Mouse (Mus musculus): ENCODE measurements around the gene Slc30a2.
"Not testable (repeated sequence)": the region's sequence is repeated elsewhere in the genome, so short reads cannot be mapped to it uniquely, and the experiment has no call there.

The Slc30a2 gene

DNA sequence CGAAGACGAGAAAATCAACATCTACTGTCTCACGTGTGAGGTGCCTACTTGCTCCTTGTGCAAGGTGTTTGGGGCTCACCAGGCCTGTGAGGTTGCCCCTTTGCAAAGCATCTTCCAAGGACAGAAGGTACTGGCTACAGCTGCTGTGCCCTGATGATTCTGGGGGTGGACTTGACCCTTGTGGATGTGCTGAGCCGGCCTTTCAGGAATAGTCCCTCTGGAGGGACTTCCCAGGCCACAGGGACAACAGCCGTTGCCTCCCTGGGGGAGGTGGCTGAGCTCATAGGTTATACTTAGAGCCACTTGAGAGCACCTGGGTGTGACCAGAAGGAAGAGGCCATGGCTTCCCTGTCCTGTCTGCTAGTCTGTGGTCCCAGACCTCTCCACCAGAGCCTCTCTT is 23.3 kb upstream of the Slc30a2 start:
- no peak for DNase-seq (ENCODE audit: low spot score in 2 of 2)

DNA sequence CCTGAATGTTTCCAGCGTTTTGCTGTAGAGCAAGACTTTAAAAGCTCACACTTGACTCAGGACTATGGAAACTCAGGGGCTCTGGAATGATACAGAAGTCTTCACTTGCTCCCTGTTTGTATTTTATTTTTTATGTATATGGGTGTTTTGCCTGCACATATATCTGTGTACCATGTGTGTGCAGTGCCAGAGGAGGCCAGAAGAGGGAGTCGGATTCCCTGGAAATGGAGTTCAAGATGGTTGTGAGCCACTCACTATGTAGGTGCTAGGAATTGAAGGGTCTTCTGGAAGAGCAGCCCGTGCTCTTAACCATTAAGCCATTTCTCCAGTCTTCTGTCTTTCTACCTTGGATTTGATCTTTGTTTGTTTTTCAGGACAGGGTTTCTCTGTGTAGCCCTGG is 21.5 kb upstream of the Slc30a2 start:
- no peak for DNase-seq (ENCODE audit: low spot score in 2 of 2)

DNA sequence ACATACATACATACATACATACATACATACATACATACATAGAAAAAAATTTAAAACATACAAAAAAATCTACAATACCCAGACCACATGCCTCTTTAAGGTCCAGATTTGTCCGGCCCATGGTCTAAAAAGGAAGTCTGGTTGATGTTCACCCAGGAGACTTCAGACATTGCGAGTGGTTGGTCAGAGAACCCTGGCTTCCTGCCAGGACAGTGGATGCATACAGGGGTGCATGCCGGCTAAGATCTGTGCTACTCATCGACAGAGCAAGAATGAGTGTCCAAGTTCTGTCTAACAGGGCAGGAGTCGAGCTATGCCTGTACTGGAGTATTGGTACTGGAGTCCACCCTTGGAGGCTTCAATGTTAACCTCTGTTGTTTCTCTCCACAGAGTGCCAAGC is 18.3 kb upstream of the Slc30a2 start:
- DNase-seq (ENCODE audit: low spot score in 2 of 2), result no peak

DNA sequence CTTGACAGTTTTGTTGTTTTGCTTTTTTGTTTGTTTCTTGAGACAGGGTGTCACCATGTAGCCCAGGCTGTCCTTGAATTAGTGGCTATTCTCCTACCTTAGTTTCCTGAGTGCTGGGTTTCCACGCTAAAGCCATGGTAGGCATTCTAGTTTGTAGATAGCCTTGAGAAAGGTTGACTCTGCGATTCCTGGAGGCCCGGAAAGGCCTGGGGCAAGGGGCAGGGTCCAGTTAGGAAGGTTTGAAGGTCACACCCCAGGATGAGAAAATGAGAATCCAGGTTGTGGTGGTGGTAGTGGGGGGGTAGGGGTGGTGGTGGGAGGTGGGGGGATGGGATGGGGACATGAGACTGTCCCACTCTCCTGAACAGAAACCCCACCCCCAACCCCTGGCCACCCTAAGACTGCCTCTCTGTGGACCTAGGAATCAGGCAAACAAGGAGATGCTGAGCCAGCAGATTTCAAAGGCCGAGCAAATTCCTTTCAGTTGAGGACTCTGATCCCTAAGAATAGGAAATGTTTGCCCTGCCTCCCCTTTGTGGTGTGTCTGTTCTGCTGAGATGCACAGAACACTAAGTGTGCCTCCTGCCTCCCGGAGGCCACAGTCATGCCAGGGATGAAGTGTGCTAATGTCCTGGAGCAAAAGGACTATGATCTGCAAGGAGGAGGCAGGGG is 16.0 kb upstream of the Slc30a2 start:
- DNase-seq (ENCODE audit: low spot score in 2 of 2), result no peak

DNA sequence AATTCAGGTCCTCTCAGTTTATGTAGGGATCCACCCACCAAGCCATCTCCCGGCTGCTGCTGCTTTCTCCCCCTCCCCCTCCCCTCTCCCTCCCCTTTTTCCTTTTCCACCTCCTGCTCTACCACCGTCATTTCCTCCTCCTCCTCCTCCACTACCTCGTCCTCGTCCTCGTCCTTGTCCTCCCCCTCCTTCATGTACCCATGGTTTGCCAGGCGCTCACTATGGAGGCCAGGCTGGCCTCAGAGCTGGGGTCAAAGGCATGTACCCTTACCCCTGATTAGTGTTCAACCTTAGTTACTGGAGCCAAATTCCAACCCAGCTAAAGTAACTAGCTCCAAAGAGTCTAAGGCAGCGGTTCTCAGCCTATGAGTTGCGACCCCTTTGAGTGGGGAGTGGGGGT is 14.8 kb upstream of the Slc30a2 start:
- DNase-seq (ENCODE audit: low spot score in 2 of 2), result no peak

DNA sequence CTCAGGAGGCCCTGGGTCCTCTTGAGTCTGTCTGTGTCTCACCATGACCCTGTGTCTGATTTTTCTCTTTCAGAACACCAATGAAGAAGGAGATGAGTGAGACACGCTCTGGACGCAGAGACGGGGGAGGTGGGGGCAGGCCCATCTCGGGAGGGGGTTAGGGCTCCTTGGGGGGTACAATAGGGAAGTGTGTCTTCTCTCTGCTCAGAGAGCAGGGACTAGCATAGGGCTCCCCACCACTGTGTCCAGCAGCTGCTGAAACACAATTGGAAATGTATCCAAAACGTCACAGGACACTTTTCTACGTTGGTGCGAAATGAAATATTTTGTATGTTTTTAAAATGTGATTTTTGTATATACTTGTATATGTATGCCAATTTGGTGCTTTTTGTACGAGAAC is 14.1 kb upstream of the Slc30a2 start:
- no peak for DNase-seq (ENCODE audit: low spot score in 2 of 2)

DNA sequence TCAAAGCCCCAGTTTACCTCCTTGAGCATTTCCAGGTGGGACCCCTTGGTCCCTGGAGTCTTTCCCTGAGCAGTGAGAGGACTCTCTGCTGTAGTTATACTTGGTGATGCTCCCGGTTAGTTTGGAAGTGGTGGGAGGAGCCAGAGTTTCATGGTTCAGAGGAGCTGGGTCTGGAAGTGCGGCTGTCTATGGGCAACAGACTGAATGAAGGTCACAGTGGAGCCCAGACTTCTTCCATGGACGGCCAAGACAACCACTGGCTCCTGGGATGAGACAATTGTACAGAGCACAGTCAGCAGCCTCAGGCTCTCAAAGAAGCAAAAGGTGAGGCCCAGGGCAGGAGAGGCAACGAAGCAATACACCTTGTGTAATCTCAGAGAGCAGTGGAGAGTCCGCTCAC is 12.7 kb upstream of the Slc30a2 start:
- no peak for DNase-seq (ENCODE audit: low spot score in 2 of 2)

DNA sequence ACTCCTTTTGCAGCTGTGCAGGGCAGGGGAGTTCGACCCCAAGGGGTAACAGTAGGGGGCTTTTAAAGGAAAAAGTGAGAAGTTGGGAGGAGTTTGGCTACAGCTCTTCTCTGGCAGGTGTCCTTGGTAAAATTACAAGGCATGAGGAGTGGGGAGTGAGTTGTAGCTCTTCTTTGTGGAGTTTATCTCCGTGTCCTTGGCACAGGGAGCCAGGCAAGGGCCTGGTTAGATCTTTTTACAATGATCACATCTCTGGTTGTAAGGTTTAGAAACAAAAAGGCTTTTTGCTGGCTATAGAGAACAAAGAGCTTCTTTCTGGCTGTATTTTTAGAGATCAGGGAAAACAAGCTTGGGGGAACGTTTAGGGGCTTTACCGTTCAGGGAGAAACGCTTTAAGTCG is 1.8 kb upstream of the Slc30a2 start:
- DNase-seq (ENCODE audit: low spot score in 2 of 2), result not testable (repeated sequence)

DNA sequence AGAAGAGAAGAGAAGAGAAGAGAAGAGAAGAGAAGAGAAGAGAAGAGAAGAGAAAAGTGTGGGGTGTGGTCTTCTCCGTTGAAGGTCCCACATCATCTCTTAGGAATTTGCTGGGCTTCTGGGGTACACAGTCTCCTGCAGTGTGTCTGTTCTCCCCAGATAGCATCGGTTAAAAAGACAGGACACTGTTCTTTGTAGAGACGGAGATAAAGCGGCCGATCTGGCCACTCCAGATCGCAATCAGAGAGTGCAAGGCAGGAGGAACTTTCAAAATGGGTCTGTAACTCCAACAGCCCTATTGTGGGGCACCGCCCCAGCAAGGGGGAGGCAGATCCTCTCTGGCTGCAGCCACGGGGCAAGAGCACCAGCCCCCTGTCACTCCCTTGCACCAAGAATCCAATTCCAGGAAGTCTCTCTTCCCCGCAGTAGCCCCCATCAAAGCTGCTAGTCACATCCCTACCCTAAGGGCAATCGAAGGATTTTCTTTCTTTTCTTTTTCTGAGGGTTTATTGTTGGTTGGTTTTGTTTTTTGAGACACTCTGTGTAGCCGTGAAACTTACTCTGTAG is 685 bp upstream of the Slc30a2 start:
- no peak for DNase-seq (ENCODE audit: low spot score in 2 of 2)

DNA sequence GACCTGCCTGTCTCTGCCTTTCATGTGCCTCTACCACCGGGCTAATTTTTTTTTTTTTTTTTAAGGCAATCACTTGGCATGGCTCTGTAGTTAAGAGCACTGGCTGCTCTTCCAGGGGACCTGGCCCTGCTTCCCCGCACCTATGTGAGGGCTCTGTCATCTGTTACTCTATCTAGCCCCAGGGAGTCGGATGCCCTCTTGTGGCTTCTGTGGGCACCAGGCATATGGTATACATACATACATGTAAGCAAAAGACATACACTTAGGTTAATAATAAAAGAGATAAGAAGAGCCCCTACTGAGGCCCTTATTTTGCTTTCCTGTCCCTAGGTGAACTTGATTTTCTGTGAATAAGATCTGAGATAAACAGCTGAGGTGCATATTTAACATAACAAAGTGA is 1.6 kb downstream of the Slc30a2 start:
- no peak for DNase-seq (ENCODE audit: low spot score in 2 of 2)

DNA sequence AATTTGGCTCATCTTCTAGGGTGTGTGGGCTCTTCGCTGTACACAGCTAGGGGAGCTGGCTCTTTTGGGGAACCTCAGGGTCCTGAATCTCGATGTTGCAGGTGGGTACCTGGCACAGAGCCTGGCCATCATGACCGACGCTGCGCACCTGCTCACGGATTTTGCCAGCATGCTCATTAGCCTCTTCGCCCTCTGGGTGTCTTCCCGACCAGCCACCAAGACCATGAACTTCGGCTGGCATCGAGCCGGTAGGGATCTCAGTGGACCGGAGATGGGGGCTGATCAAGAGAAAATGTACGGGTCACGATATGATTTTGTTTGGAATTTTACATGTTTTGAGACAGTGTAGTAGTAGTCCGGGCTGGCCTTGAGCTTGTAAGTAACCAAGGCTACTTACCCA is 2.8 kb downstream of the Slc30a2 start:
- DNase-seq (ENCODE audit: low spot score in 2 of 2), result no peak

DNA sequence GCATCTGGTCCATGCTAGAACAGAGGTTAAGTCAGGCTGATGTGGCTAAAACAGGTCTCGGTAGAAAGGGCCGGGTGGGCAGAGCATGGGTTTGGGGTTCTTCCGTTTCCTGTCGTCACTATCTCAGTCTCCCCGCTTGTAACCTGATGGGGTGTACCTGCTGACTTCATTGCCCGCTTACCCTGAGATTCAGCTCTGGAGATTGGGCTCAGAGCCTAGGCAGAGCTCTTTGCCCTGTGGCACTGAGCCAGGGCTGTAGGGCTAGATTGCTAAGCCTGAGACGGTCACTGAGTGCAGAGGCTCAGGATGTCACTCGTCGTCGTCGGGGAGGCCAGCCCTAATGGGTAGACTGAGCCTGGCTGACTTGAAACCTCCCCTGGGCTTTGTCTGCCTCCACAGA is 5.1 kb downstream of the Slc30a2 start:
- no peak for DNase-seq (ENCODE audit: low spot score in 2 of 2)

DNA sequence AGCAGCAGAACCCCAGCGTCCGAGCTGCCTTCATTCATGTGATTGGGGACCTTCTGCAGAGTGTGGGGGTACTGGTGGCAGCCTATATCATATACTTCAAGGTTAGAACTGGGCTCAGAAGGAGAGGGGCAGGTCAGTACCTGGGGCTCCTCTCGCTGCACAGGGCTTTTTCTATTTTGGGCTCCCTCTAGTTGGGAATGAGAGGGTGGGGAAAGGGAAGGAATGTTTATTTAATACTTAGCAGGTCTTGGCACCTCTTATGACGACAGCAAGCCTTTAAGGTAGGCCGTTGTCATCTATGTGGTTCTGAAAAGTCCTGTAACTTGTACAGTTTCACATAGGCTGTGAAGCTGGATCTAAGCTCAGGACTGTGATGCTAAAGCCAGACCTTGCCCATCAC is 5.6 kb downstream of the Slc30a2 start:
- no peak for DNase-seq (ENCODE audit: low spot score in 2 of 2)

DNA sequence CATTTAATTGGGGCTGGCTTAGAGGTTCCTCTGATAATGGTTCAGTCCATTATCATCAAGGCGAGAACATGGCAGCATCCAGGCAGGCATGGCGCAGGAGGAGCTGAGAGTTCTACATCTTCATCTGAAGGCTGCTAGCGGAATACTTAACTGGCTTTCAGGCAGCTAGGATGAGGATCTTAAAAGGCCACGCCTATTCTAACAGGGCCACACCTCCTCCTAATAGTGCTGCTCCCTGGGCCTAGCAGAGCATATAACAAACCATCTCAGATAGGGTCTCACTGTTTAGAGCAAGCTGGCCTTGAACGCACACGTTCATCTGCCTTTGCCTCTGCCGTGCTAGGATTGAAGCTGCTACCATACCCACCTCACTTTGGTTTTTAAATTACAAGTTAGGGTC is 6.8 kb downstream of the Slc30a2 start:
- DNase-seq (ENCODE audit: low spot score in 2 of 2), result no peak

DNA sequence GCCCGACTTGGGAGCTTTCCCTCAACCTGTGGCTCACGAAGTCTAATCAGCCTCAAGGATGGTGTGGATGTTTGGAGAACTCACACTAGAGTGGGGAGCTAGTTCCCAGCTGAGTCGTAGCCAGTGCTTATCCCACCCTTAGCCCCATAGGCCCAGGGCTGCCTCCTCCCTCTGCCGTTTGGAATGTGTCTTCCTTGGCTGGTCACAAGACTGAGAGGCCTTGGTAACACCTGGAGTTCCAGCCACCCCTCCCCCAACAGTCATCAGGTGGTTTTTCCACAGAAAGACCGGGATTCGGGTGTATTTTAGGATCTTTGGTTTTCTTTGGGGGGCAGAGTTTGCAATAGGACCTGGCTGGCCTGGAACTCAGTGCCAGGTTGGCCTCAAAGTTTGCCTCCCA is 7.7 kb downstream of the Slc30a2 start:
- no peak for DNase-seq (ENCODE audit: low spot score in 2 of 2)

DNA sequence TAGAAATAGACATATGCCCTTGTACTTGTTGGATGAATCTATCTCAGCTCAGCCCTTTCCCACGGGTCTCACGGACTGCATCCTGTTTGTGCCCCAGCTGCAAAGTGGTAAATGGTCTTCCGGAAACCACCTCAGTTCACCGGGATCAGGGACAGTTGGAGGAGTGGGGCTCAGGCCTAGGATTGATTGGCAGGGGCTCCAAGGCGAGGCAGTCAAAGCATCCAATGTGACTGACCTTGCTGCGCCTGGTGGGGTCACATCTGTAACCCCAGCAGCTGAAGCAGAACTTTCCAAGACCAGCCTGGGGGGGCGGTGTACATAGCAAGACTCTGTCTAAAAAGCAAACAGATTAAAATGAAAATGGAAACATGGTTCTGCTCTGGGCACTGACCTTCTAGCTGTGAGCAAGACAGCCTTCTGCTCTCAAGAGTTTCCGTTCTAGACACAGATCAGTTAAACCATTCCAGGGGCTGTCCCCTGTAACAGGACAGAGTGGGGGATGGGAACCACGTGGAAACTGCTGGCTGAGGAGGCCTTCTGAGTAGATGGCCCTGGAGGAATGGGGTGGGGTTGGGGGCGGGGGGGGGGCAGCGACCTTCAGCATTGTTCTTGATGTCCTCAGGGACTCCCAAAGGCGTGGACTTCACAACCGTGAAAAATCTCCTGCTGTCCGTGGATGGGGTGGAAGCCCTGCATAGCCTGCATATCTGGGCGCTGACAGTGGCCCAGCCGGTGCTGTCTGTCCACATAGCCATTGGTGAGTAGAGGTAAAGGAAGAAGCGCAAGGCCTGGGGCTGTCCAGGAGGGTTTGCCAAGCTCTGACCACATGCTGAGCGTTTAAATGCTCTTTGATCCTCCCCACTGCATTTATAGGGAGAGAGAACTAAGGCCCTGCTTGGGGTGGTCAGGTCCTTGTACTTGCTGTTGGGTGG is 8.6 kb downstream of the Slc30a2 start:
- DNase-seq (ENCODE audit: low spot score in 2 of 2), result no peak

DNA sequence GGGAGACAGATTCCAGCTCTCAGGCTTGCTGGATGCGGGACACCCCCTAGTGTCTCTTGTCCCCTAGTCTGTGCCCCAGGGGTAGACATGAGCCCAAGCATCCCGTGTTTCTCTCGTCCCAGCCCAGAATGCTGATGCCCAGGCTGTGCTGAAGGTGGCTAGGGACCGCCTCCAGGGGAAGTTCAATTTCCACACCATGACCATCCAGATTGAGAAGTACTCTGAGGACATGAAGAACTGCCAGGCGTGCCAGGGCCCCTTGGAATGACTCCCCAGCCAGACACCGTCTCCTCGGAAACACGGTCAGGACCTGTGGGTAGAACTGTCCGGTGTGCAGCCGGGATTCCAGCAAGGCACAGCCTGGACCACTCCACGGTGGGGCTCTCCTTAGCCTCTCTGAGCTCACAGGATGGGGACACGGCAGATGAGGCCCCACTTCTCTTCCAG is 9.3 kb downstream of the Slc30a2 start:
- no peak for DNase-seq (ENCODE audit: low spot score in 2 of 2)

DNA sequence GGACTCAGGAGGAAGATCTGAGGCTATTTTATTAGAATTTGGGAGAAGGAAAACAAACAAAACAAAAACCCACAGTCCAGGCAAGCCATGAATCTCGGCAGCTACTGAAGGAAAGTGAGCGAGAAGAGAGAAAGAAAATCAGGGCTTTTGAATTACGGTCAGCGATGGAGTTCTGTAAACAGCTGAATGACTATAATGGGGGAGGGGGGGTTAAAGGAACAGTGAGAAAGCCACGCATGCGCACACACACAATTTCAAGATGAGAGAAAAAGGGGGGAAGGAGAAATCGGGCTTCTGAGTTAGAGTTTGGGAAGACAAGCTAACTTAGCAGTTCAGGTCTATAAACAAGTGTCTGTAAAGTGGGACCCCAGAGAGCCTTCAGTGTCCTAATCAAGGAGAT is 9.9 kb downstream of the Slc30a2 start:
- no peak for DNase-seq (ENCODE audit: low spot score in 2 of 2)

DNA sequence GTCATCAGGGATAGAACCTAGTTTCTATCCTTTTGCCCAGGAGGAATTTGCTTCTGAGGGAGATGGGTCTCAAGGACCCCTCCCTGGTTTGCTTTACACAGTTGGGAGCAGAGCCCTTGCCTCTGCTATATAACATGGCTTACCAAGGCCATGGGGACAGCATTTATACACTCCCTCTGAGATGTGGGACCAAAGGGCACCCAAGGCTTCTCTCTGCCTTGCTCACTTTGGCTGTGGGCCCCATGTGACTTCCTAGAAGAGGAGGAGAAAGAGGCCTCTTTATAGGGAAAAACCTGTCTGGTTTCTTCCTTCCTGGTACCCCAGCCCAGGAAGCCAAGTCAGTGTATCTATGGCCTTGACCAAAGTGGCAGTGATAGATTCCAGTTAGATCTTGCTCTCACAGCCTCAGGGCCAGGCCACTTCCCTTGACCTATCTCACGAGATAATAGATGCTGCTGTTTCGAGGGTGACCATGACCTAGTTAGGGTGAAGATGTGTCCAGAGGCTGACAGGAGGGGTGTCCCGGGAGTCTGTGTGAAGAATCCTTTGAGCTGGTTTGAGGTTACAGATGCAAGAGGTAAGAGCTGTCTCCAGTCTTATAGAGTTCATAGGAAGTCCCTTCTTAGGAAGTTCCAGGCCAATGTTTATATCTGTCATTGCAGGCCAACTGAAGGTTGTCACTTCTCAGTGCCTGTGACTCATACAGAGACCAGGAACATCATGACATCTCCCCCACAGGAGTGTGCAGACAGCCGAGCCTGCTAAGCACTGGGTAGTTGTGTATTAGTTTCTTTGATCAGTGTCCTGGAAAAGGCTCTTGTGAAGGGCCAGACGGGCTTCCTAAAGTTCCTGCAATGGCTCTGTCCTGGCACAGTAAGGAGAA is 10.8 kb downstream of the Slc30a2 start:
- DNase-seq (ENCODE audit: low spot score in 2 of 2), result no peak

DNA sequence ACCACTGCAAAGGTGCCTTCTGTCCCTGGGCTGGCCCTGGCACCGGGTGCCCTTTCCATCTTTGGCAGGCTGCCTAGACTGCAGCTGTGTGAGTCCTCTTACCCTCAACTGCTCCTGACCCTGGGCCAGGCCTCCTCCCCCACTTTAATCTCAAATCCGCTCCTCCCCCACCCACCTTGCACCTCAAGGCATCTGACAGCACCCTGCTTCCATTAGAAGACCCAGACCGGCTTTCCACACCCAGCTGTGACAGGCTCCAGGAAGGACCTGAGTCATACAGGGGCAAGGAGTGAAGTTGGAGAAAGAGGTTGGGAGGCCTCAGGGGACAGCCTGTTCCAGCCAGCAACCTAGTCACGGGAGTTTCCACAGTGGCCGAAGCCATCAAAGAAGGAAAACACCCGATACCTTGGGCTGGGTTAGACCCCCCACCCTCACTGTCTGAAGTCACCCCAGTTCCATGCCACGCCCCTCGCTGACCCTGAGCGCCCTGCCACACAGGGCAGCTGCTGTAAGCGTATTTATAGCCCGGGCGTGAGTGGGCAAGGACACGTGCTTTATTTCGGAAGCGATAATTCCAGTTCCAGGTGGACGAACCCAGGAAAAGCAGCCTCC is 13.0 kb downstream of the Slc30a2 start:
- peak; percentile 63 to 80 for DNase-seq (ENCODE audit: low spot score in 2 of 2)

Data from heart, adult 9 months (tissue).